Mouse (Mus musculus) retina, postnatal 1 day (tissue): ENCODE results near the gene Gramd2.

Source experiments
- DNase-seq: peaks from one replicate; pipeline ENCODE4 v3.0.0-alpha.2; 2012

Gene Gramd2

GRCm38 (mm10) chr9:59669172-59669571 lies 10.8 kb upstream of the Gramd2 start:
- peak; percentile 57 for DNase-seq

- DNase-seq, result no peak
Measured at GRCm38 (mm10) chr9:59672195-59672894, 7.6 kb upstream of the Gramd2 start.

GRCm38 (mm10) chr9:59673427-59673826 lies 6.5 kb upstream of the Gramd2 start:
- DNase-seq, result no peak

GRCm38 (mm10) chr9:59675598-59675997 lies 4.3 kb upstream of the Gramd2 start:
- no peak for DNase-seq

- DNase-seq, result peak; percentile 75
Measured at GRCm38 (mm10) chr9:59678313-59678712, 1.6 kb upstream of the Gramd2 start.

GRCm38 (mm10) chr9:59680534-59680875 lies 561 bp downstream of the Gramd2 start:
- DNase-seq, result no peak

- no peak for DNase-seq
Measured at GRCm38 (mm10) chr9:59684020-59684419, 4.1 kb downstream of the Gramd2 start.

GRCm38 (mm10) chr9:59687416-59688046 lies 7.6 kb downstream of the Gramd2 start:
- DNase-seq, result peak; percentile 34

GRCm38 (mm10) chr9:59691635-59692094 lies 11.7 kb downstream of the Gramd2 start:
- peak; percentile 90 for DNase-seq

GRCm38 (mm10) chr9:59692145-59692544 lies 12.2 kb downstream of the Gramd2 start:
- peak; percentile 50 for DNase-seq

- no peak for DNase-seq
Measured at GRCm38 (mm10) chr9:59694571-59695450, 14.9 kb downstream of the Gramd2 start.

- no peak for DNase-seq
Measured at GRCm38 (mm10) chr9:59695451-59695813, 15.5 kb downstream of the Gramd2 start.

GRCm38 (mm10) chr9:59696381-59696780 lies 16.4 kb downstream of the Gramd2 start:
- DNase-seq, result no peak

GRCm38 (mm10) chr9:59701094-59701493 lies 21.1 kb downstream of the Gramd2 start:
- no peak for DNase-seq

- DNase-seq, result no peak
Measured at GRCm38 (mm10) chr9:59703099-59703498, 23.2 kb downstream of the Gramd2 start.

- DNase-seq, result no peak
Measured at GRCm38 (mm10) chr9:59706850-59707825, 27.2 kb downstream of the Gramd2 start.

GRCm38 (mm10) chr9:59709225-59709624 lies 29.3 kb downstream of the Gramd2 start:
- no peak for DNase-seq

- DNase-seq, result no peak
Measured at GRCm38 (mm10) chr9:59716275-59716898, 36.4 kb downstream of the Gramd2 start.

GRCm38 (mm10) chr9:59718237-59718636 lies 38.3 kb downstream of the Gramd2 start:
- DNase-seq, result no peak

- DNase-seq, result no peak
Measured at GRCm38 (mm10) chr9:59721144-59721543, 41.2 kb downstream of the Gramd2 start.

- DNase-seq, result peak; percentile 93
Measured at GRCm38 (mm10) chr9:59723096-59723657, 43.2 kb downstream of the Gramd2 start.
